Mouse (Mus musculus): ENCODE data around the gene Rad51d.

Gene Rad51d

DNA sequence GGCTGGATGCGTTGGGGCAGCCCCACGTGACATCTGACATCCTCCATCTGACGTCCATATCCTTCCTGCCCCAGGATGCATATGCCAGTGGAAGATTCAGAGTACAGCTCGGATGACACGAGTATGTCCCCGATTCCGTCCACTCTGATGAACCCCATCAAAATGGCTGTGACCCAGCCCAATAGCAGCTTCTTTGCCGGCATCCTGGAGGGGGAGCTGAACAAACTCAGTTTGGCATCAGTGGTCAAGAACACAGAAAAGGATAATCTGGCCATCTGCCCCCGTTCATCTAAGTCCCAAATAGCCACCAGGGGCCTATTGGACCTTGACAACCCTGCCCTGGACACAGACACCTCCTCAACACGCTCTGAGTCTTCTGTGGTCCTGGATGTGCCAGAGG is 7.1 kb upstream of the Rad51d start:
- no peak for DNase-seq (ENCODE audit: extremely low spot score, low spot score)

- DNase-seq (ENCODE audit: extremely low spot score, low spot score): no peak
These were observed 1.5 kb upstream of the Rad51d start, which contains the start of gene Fndc8 for GRCm38 (mm10) chr11:82891936-82892335. Gene Fndc8 (plus strand): TSS chr11:82892124.

DNA sequence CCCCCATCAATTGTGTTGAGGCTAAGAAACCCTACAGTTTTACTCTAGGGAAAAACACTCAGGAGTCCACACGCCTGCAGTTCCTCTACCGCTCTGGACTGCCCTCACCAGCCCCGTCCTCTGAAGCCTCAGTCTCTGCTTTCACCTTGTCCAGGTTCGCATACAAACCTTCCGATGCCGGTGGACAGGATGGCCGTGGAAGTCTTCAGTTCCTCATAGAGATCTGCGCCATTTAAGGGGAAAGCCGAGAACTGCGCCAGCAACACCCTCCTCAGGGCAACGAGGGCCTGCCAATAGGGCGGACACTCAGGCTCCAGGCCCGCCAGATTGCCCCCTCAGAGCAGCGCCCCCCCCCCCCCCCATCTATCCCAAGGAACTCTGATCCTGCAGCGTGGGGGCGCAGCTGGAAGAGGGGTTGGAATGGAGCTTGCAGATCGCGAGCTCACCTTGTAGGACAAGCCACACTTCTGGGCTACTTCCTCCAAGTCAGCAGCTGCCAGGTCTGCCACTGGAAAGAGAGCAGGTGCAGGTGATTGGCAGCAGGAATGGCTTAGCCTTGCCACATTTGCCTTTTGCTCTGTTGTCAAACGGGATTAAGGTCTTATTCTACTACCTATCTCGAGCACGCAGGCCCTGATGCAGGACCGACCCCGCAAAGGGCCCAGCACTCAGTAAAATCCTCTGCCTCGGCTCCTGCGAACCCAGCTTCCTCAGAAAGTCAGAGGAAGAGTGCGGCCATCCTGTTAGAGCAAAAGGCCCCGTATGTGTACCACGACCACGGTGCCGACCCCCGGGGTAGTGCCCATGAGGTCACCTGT is 681 bp downstream of the Rad51d start:
- DNase-seq (ENCODE audit: extremely low spot score, low spot score): no peak

DNA sequence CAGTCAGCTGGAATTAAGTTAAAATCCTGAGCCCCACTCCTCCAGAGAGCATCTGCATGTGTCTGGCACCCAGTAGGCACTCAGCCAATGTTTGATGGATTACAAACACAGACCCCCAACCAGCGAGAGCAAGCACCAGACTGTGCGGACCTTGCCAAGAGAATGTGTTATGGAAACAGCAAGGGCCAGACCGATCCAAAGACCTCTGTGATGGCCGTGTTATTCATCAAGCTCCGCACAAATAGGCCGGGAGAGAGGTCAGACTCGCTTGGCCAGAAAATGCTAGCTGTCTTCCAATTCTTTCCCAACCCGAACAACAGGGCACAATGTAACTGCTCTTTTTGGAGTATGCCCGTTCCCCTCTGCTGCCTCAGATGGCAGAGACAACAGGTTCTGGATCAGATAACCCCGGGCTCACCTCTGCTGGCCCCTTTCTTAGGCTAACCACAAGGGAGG is 1.9 kb downstream of the Rad51d start:
- DNase-seq (ENCODE audit: extremely low spot score, low spot score): no peak

DNA sequence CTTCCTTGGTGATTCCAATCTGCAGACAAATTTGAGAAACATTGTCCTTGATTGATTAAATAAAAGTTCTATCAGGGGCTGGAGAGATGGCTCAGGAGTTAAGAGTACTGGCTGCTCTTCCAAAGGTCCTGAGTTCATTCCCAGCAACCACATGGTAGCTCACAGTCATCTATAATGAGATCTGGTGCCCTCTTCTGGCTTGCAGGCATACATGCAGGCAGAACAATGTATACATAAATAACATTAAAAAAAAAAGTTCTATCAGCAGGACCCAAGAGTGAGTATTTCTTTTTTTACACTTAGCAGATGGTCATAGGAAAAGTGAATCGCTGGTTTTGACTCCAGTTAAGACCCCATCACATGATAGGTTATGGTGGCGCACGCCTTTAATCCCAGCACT is 3.9 kb downstream of the Rad51d start:
- no peak for DNase-seq (ENCODE audit: extremely low spot score, low spot score)

DNA sequence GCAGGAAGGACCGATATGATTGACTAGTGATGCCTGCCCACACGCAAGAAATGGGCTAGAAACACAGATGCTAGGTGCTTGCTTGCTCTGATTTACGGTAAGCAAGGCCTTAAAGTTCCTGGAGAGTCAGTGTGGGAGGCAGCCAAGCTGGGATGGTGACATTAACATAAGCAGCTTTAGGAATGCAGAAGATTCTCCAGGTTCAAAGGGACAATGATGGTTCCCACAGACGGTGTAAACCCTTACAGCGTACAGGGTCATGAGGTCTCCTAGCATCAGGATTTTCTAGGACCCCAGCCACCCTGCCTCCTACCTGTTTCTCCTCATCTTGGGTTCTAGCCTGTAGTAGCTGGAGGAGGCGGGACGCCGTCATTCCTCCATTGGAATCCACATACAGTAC is 7.2 kb downstream of the Rad51d start:
- DNase-seq (ENCODE audit: extremely low spot score, low spot score): no peak

GRCm38 (mm10) chr11:82877726-82878344 is 12.6 kb downstream of the Rad51d start:
- no peak for DNase-seq (ENCODE audit: extremely low spot score, low spot score)

DNA sequence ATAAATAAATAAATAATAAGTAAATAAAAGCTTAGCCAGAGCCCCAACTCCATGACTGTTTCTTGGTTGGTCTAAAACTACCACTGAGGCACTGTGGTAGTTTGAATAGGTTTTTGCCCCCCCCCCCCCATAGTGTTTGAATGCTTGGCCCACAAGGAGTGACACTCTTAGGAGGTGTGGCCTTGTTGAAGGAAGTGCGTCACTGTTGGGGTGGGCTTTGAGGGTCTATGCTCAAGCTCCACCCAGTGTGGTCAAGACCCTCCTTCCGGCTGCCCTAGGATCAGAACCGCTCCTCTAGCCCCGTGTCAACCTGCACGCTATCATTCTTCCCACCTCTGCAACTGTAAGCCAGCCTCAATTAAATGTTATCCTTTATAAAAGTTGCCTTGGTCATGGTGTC is 14.8 kb downstream of the Rad51d start:
- DNase-seq (ENCODE audit: extremely low spot score, low spot score): no peak

GRCm38 (mm10) chr11:82874924-82875323 is 15.5 kb downstream of the Rad51d start:
- DNase-seq (ENCODE audit: extremely low spot score, low spot score): no peak

GRCm38 (mm10) chr11:82871031-82871446 is 19.4 kb downstream of the Rad51d start, which contains the start of gene Rffl:
Gene Rffl (minus strand): TSS chr11:82871210.
- peak; percentile 92 for DNase-seq (ENCODE audit: extremely low spot score, low spot score)

DNA sequence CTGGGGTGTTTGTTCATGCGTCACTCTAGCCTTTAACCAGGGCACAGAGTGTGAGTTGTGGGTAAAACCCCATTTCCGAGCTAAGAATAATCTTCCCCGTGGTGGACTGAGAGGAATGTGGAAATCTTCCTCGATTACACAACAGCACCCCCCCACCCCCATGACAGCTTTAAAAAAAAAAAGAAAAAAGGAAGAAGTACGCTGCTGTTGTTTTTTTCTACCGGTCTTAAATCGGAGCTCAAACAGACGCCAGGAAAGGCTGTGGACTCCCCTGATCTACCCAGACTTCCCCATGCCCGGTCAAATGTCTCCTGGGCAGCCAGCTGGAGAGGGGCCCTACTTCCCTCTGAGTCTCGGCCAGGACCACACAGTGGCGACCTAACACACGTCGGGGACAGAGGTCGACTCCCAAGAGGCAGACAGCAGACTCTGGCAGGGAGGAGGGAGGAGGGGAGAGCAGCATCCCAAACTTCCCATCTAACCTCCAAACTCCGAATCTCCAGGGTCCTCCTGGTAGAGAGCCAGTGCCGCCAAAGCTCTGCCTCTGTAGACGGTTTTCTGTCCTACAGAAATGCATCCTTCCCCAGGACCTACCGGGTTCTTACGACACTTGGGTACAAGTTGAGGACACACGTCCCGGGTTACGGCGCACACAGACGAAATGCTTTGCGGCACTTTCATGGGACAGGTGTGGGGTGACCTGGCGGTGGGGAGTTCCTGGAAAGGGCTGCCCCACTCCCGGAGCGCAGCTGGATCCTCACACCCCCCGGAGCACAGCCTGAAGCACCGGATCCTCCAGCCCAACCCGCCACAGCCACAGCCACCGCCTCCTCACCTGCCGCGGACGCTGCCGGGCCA is 20.0 kb downstream of the Rad51d start:
- DNase-seq (ENCODE audit: extremely low spot score, low spot score): peak; percentile 37

DNA sequence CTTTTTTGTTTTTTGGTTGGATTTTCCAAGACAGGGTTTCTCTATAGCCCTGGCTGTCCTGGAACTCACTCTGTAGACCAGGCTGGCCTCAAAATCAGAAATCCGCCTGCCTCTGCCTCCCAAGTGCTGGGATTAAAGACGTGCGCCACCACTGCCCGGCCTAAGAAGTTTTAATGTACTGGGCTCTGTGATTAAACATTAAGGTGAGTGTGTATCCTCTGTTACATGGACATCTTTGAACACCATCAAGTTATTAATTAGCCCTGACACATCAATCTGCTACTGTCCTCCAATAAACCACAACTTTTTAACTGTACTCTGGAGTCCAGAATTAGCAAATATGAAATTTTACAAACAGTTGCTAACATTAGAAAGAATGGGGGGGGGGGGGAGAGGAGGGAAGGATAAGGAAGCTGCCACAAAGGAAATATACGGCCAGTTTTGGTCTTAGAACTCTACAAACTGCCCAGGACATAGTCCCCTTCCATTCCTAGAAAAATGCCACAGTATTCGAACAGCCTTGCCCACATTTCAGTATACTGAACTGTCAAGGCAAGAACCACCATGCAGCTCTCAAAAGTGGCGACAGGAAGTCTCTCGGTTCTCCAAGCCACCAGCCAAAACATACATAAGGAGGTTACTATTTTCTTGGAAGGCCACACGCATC is 20.8 kb downstream of the Rad51d start:
- no peak for DNase-seq (ENCODE audit: extremely low spot score, low spot score)

DNA sequence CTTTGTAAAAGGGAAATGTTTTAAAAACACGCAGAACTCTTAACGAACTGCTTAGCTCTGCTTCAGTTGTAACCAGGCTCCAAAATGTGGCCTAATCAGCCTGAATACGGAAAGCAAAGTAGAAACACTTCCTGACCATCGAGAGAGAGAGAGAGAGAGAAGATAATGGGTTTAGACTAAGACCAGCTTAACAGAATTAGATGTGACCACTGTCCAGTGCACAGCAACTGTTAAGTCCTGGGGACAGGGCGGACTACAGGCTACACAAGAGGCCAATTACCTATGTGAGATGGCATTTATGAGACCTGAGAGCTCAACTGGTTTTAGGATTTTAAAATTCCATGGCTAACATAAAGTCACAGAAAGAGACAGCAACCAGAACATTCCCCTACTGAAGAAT is 22.5 kb downstream of the Rad51d start:
- DNase-seq (ENCODE audit: extremely low spot score, low spot score): no peak

- no peak for DNase-seq (ENCODE audit: extremely low spot score, low spot score)
These were observed 23.4 kb downstream of the Rad51d start for GRCm38 (mm10) chr11:82866850-82867564.

- no peak for DNase-seq (ENCODE audit: extremely low spot score, low spot score)
These were observed 24.5 kb downstream of the Rad51d start for GRCm38 (mm10) chr11:82865957-82866356.

DNA sequence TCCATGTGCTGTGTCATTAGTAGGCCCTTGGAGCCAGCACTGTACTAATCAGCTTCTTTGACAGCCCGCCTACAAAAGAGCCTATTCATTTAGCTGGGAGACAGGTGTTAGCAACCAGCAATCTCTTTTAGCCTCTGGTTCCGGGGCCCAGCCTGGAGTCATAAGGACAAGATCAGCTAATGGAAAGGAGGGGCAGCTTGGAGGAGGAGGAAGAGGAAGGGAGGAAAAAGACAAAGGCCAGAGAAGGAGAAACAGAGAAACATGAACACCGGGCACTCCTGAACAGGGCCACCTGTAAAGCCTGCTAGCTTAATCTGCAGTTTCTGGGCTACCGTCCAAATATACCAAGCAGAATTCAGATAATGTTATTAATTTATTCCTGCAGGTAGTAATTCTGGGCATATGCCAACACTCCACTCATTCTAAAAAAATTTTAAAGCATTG is 26.9 kb downstream of the Rad51d start:
- no peak for DNase-seq (ENCODE audit: extremely low spot score, low spot score)

GRCm38 (mm10) chr11:82863059-82863458 is 27.4 kb downstream of the Rad51d start:
- no peak for DNase-seq (ENCODE audit: extremely low spot score, low spot score)

- no peak for DNase-seq (ENCODE audit: extremely low spot score, low spot score)
These were observed 27.8 kb downstream of the Rad51d start for GRCm38 (mm10) chr11:82862638-82863037.

DNA sequence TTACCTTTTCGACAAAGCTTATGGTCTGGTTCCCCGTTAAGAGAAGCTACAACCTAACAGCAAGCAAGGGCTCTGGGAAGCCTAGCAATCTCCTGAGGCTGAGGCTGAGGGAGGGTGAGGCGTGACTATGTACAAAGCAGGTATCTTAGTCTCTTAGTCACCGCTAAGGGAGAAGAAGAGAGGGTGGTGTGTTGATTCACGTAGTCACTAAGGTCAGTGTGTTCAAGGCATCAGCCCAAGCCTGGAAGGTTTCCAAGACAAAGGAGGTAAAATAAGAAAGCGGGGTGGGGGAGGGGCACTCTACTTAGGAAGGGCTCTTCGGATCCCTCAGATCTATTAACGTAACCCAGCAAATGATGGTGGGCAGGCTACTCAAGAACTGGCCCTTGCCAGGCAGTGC is 28.9 kb downstream of the Rad51d start:
- DNase-seq (ENCODE audit: extremely low spot score, low spot score): no peak

GRCm38 (mm10) chr11:82860759-82861158 is 29.7 kb downstream of the Rad51d start:
- DNase-seq (ENCODE audit: extremely low spot score, low spot score): no peak

Data from neural tube, embryonic 10.5 days (tissue).